Mouse (Mus musculus): ENCODE results near the gene Paqr3. TPM values are rescaled to one million over a fixed set of nuclear protein-coding genes. Genes with fewer than 3 reads are reported as not detected.

The Paqr3 gene
- total and polyA plus RNA-seq, 2 experiments from 2014 or later: 10.6 to 32.3 TPM

- no peak for TF ChIP-seq CTCF (IDR thresholded peaks at IDR 0.05; ENCODE audit: low read depth)
- Histone ChIP-seq H3K27ac (ENCODE audit: low read depth, low read length) (no peak overlapping the region), H3K4me3 (ENCODE audit: low read depth, low read length) (no peak overlapping the region), H3K27me3 (ENCODE audit: insufficient read depth, low read length) (no peaks in the 10 kb centered on the region), H3K36me3 (ENCODE audit: insufficient read depth) (peaks cover 28% of the 10 kb centered on the region), H3K9me3 (ENCODE audit: low read length) (no peaks in the 10 kb centered on the region), H3K9ac (no peak overlapping the region), H3K4me1 (ENCODE audit: insufficient read depth) (no peaks in the 10 kb centered on the region), H3K4me2 (ENCODE audit: low read depth) (no peak overlapping the region)
- no peak for ATAC-seq
- WGBS: 92% methylated on average over 24 of the region's 24 CpGs
- DNase-seq: no peak
Observed at GRCm38 (mm10) chr5:97087030-97087630, 24.3 kb downstream of the Paqr3 start.

GRCm38 (mm10) chr5:97085071-97085470 is 26.3 kb downstream of the Paqr3 start:
- no peak overlapping the region for H3K4me3 ChIP-seq (ENCODE audit: low read depth, low read length)
- ATAC-seq: no peak
- no peaks in the 10 kb centered on the region for H3K27me3 ChIP-seq (ENCODE audit: insufficient read depth, low read length)
- no peak for TF ChIP-seq CTCF (IDR thresholded peaks at IDR 0.05; ENCODE audit: low read depth)
- no peak overlapping the region for H3K27ac ChIP-seq (ENCODE audit: low read depth, low read length)
- H3K9me3 ChIP-seq (ENCODE audit: low read length): no peaks in the 10 kb centered on the region
- DNase-seq: no peak
- no peaks in the 10 kb centered on the region for H3K4me1 ChIP-seq (ENCODE audit: insufficient read depth)
- peaks cover 29% of the 10 kb centered on the region for H3K36me3 ChIP-seq (ENCODE audit: insufficient read depth)
- whole genome bisulfite sequencing: 96% methylated on average over 6 of the region's 6 CpGs
- H3K4me2 ChIP-seq (ENCODE audit: low read depth): no peak overlapping the region
- H3K9ac ChIP-seq: no peak overlapping the region

- Histone ChIP-seq H3K9me3 (ENCODE audit: low read length) (no peaks in the 10 kb centered on the region), H3K4me3 (ENCODE audit: low read depth, low read length) (no peak overlapping the region), H3K36me3 (ENCODE audit: insufficient read depth) (peaks cover 29% of the 10 kb centered on the region), H3K9ac (no peak overlapping the region), H3K27me3 (ENCODE audit: insufficient read depth, low read length) (no peaks in the 10 kb centered on the region), H3K4me1 (ENCODE audit: insufficient read depth) (no peaks in the 10 kb centered on the region), H3K4me2 (ENCODE audit: low read depth) (no peak overlapping the region), H3K27ac (ENCODE audit: low read depth, low read length) (no peak overlapping the region)
- WGBS: 84% methylated on average over 4 of the region's 4 CpGs
- no peak for TF ChIP-seq CTCF (IDR thresholded peaks at IDR 0.05; ENCODE audit: low read depth)
- no peak for ATAC-seq
- DNase-seq: no peak
Observed at GRCm38 (mm10) chr5:97084541-97084940, 26.9 kb downstream of the Paqr3 start.

- 92% methylated on average over 6 of the region's 6 CpGs for WGBS
- H3K36me3 ChIP-seq (ENCODE audit: insufficient read depth): peaks cover 29% of the 10 kb centered on the region
- no peak for TF ChIP-seq CTCF (IDR thresholded peaks at IDR 0.05; ENCODE audit: low read depth)
Observed at GRCm38 (mm10) chr5:97083701-97084100, 27.7 kb downstream of the Paqr3 start.

GRCm38 (mm10) chr5:97081481-97081880 is 29.9 kb downstream of the Paqr3 start:
- Histone ChIP-seq H3K4me1 (ENCODE audit: insufficient read depth) (no peaks in the 10 kb centered on the region), H3K4me3 (ENCODE audit: low read depth, low read length) (no peak overlapping the region), H3K36me3 (ENCODE audit: insufficient read depth) (peaks cover 11% of the 10 kb centered on the region), H3K9me3 (ENCODE audit: low read length) (no peaks in the 10 kb centered on the region), H3K9ac (no peak overlapping the region), H3K4me2 (ENCODE audit: low read depth) (no peak overlapping the region), H3K27me3 (ENCODE audit: insufficient read depth, low read length) (no peaks in the 10 kb centered on the region), H3K27ac (ENCODE audit: low read depth, low read length) (no peak overlapping the region)
- DNase-seq (peak; percentile 35), ATAC-seq (peak; percentile 50)
- TF ChIP-seq CTCF (IDR thresholded peaks at IDR 0.05; ENCODE audit: low read depth): peak; percentile 56
- WGBS: 46% methylated on average over 3 of the region's 3 CpGs

More at GRCm38 (mm10) chr5:97083701-97084100, 27.7 kb downstream of the Paqr3 start:
- no peaks in the 10 kb centered on the region for H3K27me3 ChIP-seq (ENCODE audit: insufficient read depth, low read length)
- no peaks in the 10 kb centered on the region for H3K4me1 ChIP-seq (ENCODE audit: insufficient read depth)
- no peak for DNase-seq
- H3K9me3 ChIP-seq (ENCODE audit: low read length): no peaks in the 10 kb centered on the region
- H3K4me2 ChIP-seq (ENCODE audit: low read depth): no peak overlapping the region
- no peak overlapping the region for H3K27ac ChIP-seq (ENCODE audit: low read depth, low read length)
- H3K9ac ChIP-seq: no peak overlapping the region
- H3K4me3 ChIP-seq (ENCODE audit: low read depth, low read length): no peak overlapping the region
- no peak for ATAC-seq

- no peaks in the 10 kb centered on the region for H3K4me1 ChIP-seq (ENCODE audit: insufficient read depth)
- H3K27me3 ChIP-seq (ENCODE audit: insufficient read depth, low read length): no peaks in the 10 kb centered on the region
- H3K4me3 ChIP-seq (ENCODE audit: low read depth, low read length): no peak overlapping the region
- H3K9me3 ChIP-seq (ENCODE audit: low read length): no peaks in the 10 kb centered on the region
- ATAC-seq (no peak), DNase-seq (no peak)
- H3K4me2 ChIP-seq (ENCODE audit: low read depth): no peak overlapping the region
- H3K27ac ChIP-seq (ENCODE audit: low read depth, low read length): no peak overlapping the region
- no peak for TF ChIP-seq CTCF (IDR thresholded peaks at IDR 0.05; ENCODE audit: low read depth)
- WGBS: 83% methylated on average over 5 of the region's 5 CpGs
- H3K36me3 ChIP-seq (ENCODE audit: insufficient read depth): peaks cover 5% of the 10 kb centered on the region; the same call in 1 of the 2 replicates
- H3K9ac ChIP-seq: no peak overlapping the region
Observed at GRCm38 (mm10) chr5:97078641-97079040, 32.8 kb downstream of the Paqr3 start.

- Histone ChIP-seq H3K27ac (ENCODE audit: low read depth, low read length) (no peak overlapping the region), H3K9me3 (ENCODE audit: low read length) (no peaks in the 10 kb centered on the region), H3K4me3 (ENCODE audit: low read depth, low read length) (no peak overlapping the region), H3K4me2 (ENCODE audit: low read depth) (no peak overlapping the region), H3K4me1 (ENCODE audit: insufficient read depth) (no peaks in the 10 kb centered on the region), H3K9ac (no peak overlapping the region), H3K36me3 (ENCODE audit: insufficient read depth) (peaks cover 5% of the 10 kb centered on the region; the same call in 1 of the 2 replicates), H3K27me3 (ENCODE audit: insufficient read depth, low read length) (no peaks in the 10 kb centered on the region)
- 40% methylated on average over 7 of the region's 7 CpGs for WGBS
- no peak for TF ChIP-seq CTCF (IDR thresholded peaks at IDR 0.05; ENCODE audit: low read depth)
- ATAC-seq (no peak), DNase-seq (no peak)
Observed at GRCm38 (mm10) chr5:97077676-97078075, 33.7 kb downstream of the Paqr3 start.

Data from forebrain, postnatal 0 days (tissue).